Mouse (Mus musculus) megakaryocyte-erythroid progenitor cell, adult 5-6 weeks (primary cell): ENCODE measurements around the gene Mtfp1. TPM values are rescaled to one million over a fixed set of nuclear protein-coding genes. Genes with fewer than 3 reads are reported as not detected.

Source experiments
- ATAC-seq: replicated peaks from 2 replicates; pipeline ENCODE4 v1.8.0; 2016; ENCODE audit warnings: mild to moderate bottlenecking, inconsistent platforms; ENCODE audit not compliant: severe bottlenecking, poor library complexity, low FRiP score, low TSS enrichment
- total RNA-seq, 2 experiments: library from RNA; stranded (forward) in 1 of 2; stranded (reverse) in 1 of 2; fragments of 200-1000, 215-1000 nt in 1 of 2; fragments of >200 nt in 1 of 2; fragmentation: Nextera tagmentation in 1 of 2; gene quantifications; 2 replicates each; pipeline ENCODE4 v1.2.3; 2014 to 2017

Gene Mtfp1
- total RNA-seq, 2 experiments from 2014 or later = 31.4 to 47.8 TPM

DNA sequence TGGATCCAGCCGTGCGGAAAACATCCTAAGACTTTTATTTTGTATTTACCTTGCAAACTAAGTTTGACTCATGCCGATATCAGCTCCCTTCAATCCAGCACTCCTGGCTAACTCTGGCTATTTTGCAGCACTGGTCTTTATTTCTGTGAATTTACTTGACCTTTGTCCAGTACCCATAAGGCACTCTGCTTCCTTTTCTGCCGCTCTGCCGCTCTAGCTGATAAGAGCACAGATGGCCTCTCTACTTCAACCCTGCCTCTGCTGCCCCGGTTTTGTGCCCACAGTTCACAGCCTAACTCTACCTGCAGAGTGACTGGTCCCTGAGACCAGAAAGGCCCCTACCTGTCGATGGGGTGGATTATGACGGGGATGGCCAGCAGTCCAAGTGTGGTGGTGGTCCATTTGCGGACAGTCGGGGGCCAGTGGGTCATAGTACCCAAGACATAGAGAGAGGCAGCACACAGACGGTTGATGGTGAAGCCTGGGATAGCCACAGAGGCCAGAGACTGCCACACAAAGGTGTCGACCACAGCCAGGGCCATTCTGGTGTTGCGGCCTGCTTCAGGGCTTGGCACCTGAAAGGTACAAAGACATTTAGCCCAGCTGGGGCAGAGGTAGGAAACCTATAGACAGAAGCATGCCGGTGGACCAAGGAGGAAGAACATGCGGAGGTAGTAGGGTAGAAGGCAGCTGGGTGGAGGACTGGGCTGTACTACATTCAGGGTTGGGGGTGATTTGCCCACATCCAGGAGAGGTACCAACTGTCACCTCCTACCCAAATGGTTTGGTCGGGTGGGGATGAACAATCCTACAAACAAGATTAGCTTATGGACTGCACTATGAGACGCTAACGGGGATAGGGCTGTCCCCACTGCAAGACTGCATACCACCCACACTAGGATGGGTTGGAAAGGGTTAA, 1.5 kb downstream of the Mtfp1 start:
- ATAC-seq = no peak

DNA sequence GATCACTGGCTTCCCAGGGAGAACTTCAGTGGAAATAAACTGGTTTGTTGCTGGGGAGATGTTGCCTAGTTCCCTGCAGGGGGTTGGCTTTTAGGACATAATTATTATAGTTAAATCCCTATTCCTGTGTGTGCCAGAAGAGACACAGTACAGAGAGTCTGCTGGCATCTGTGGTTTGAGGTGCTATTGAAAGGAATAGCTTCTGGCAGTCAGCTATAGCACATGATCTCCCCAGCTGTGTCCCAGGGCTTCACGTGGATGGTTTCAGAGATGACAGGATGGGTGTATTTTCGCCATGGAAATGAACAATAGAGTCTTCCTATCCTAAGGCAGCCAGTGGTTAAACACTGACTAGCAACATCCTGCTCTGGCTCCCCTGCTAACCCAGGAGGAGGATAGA, 8.0 kb downstream of the Mtfp1 start:
- no peak for ATAC-seq

DNA sequence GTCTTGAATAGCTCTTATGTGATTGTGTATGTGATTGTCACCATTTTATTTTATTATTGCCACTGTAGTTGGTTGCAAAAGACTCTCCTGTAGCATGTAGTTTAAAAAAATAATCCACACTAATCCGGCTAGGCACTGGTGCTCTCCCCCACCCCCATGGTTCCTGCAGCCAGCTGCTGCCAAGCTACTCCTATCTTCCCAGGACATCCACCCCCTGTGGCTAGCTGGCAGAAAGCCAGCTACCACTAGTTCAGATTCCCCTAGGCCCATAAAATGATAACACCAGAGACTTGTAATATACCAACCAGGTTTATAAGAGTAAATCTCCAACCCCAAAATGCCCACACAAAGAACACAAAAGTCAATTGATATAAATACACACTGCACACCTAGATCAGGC, 9.0 kb downstream of the Mtfp1 start:
- ATAC-seq = peak; percentile 84

DNA sequence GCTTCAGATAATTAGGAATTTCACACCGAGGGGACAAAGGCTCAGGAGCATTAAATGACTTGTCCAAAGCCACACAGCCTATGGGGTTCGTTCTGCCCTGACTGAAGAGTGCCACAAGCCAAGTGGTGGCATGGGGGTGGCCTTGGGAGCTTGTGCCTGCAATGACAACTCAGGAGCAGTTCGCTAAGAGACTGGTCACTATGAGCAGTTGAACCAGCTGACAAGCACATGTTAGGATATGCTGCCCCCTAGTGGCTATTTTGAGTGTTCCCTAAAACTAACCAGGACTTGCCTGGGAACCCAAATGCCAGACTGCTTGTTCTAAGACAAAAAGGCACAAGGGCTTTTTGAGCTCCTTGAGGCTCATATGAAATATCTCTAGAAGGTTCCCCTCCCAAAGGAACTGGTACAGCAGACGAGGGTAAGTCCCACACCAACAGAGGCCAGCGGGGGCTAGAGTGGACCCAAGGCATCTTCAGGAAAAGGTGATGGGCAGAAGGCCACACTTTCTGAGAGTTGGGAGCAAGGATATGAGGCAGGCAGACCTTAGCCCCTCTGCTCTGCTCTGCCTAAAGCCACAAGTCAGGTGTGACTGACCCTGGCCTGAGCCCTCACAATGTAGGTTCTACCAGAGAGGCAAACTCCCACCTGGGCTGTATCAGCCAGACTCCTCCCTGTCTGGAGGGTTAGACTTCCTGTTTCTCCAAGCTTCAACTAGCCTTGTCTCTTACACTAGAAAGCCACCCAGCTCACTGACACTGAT, 11.7 kb downstream of the Mtfp1 start:
- peak; percentile 35 for ATAC-seq

DNA sequence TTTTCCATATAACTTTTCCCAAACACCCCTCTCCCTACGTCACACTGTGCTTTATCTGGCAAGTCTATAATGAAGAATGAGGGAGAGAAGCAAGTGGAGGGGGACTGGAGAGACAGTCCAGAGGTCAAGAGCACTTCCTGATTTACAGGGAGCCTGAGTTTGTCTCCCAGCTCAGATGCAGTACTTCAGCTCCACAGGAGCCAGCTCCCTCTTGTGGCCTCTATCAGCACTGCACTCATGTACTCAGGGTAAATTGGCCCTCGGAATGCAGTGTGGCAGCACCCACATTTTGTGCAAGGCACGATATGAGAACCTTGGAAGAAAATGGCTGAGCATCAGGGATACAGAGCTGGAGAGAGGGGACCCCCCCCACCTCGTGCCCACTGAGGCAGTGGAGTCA, 15.0 kb downstream of the Mtfp1 start:
- peak; percentile 79 for ATAC-seq

DNA sequence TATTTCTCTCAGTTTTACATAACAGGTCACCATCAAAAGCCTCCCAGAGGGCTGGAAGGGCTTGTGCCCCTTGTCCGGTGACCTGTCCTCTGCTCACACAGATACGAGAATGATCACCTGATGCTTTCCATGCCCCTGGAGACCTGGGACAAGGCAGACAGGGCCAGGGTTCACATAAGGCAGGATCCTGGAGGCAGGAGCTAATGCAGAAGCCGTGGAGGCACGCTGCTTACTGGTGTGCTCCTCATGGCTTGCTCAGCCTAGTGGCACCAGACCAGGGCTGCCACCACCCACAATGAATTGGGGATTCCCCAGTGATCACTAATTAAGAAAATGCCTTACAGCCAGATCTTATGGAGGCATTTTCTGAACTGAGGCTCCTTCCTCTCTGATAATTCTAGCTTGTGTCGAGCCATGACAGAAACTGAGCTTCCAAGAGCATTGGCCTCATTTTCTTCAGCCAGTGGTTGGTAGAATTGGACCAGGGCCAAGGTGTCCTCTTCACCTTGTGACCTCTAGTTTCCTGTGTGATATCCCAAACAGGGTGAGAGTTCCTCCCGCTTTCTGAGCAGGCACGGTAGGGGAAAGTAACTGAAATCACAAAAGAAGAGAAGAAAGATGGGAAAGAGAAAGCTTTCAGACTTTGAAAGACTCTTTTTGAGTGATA, 16.8 kb downstream of the Mtfp1 start:
- ATAC-seq = no peak

DNA sequence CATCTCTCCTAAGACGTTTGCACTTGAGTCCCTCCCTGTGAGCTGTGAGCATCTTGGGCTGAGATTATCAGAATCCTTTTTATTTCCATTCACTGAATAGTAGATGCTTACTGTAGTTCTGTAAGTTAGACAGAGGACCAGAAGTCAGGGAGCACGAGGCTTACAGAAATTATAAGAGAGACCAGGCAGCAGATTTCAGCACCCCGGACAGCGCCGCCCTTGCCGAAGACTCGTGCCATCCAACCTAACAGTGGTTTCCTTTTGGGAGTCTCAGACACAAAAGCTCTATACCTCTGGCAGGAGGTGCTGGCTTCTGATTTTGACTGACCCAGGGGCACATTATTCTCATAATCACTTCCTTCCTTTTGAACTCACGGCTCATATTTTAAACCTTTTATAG, 18.6 kb downstream of the Mtfp1 start:
- 0 out of 2 replicates have a peak, but pooled peaks have one; percentile 56 for ATAC-seq

DNA sequence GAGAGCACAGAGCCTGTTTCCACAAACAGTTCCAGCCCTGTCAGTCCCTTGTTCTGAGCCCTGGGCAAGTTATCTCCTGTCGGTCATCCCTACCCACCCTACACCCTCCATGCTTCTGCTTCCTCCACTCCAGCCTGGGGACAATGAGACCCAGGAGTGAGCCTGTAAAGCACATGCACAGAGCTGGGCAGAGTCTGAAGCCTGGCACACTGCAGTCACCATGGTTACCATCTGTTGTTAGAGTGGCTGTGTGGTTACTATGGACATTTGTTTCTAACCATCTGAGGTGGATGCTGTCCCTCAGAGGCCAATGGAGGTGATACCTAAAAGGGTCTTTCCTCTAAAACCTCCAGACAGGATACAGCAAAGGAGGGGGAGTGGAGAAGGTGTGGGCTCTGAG, 25.6 kb downstream of the Mtfp1 start:
- ATAC-seq = no peak

DNA sequence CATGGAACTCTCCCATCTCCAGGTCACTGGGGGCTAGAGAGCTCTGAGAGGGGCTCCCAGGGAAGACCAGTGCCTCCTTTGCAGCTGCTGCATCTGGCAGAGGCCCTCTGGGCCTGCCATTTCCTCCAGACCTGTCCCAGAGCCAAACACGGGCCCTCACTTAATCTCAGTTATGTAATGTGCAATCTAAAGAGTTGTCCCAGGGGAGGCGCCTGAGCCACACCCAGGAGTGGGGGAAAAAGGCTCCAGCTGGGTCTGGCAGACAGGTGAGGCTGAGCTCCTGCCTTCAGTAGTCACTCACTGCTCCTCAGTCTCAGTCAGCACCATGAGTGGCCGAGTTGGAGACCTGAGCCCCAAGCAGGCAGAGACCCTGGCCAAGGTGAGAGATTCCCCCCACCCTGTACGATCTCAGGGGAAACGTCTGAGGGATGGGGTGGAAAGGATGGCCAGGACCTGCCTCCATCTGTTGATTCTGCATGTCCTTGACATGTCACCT, 30.6 kb downstream of the Mtfp1 start, which contains the start of gene Sec14l3:
Gene Sec14l3 (plus strand): TSS at position 215 of the 496 bp plus-strand sequence.
- ATAC-seq = no peak

DNA sequence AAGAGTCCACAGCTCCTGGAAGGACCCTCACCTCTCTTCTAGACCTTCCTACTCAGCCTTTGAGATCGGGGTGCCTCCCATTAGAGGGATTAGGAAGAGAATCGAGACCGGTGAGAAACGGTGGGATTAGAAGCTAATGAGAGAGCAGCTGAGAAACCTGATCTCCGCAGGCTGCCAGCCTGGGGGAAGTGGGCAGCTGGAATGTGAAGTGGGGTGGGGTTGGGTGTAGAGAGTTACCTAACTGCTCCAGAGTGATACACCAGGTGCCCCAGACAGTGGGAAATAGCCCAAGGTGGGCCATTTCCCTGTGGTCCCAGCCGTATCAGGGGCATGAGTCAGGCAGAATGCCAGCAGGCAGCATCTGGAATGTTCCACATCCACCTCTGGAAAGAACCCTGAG, 32.3 kb downstream of the Mtfp1 start:
- ATAC-seq = no peak

DNA sequence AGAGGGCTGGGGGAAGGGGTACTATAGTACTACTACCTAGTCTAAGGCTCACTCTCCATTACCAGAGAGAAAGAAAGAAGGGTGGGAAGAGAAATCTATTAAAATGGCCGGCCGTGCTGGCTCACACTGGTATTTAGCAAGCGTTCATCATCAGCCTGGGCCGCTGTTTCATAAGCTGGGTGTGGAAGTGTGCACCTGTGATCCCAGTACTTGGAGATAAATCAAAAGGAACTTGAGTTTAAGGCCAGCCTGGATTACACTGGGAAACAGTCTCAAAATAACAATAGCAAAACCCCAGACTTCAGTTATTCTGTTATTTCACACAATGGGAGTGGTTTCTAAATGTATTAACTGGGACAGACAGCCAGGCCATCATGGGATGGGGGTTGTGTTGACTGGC, 32.7 kb downstream of the Mtfp1 start:
- ATAC-seq = no peak

DNA sequence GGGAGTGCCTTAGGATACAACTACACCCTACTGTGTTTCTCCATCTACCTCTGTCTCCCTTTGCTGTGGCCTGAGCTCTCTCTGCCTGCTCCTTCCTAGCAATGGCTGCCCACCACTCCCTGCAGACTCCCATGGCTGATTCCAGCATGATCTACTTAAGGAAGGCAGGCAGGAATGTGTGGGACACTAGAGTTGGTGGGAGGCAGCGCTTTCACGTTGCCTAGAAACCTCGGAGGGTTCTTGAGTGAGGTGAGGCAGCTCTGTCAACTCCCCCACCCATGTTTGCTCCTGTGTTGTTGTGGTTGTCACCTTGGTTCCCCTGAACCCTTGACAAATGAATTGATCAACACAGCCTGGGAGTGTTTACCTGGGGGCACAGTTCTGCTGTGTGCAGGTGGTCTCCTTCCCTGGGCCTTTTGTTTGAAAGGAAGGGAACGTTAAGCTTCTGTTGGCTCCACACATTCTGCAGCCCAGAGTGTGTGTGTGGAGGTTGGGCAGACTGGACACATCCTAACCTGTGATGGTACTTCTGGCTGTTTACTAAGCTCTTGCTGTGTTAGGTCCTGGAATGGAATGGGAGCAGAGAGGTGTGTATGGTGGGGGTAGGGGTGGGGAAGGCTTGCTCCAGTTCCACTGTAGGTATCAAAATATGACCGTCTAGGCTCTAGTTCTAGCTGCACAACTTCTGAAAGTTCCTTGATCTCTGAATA, 34.2 kb downstream of the Mtfp1 start:
- no peak for ATAC-seq

DNA sequence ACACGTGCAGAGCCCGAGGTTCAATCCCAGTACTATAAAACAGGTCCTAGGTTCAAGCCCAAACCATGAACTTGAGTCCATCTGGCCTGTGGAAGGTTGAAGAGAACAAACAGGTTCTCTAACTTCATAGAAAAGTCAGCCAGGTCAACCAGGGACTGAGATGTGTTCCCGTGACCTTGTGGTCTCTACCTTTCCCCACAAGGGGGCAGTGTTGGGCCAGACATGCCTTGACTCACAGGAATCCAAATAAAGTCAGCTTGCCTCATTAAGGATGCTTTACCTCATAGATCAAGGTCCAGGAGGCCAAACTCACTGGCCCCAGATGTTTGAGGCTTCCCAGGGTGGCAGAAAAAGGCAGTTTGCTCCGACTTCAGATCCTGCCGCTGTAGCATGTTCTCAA, 41.7 kb downstream of the Mtfp1 start:
- peak; percentile 85 for ATAC-seq

DNA sequence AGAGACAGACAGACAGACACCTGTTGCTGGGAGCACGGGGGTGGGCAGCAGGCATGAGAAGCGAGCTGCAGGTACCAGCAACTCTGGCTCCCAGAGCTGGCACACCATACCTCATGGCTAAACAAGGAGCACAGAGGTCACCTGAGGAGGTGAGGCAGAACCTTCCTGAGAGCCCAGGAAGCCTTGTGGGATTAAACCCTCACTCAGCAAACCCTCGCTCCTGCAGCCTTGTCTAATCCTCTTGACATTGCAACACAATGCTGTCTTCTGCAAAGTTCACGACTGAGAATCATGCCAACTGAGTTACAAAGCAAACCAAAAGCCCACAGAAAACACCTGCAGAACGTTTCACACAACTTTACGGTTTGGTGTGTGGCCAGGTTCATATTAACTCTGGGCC, 46.8 kb downstream of the Mtfp1 start:
- ATAC-seq = no peak

DNA sequence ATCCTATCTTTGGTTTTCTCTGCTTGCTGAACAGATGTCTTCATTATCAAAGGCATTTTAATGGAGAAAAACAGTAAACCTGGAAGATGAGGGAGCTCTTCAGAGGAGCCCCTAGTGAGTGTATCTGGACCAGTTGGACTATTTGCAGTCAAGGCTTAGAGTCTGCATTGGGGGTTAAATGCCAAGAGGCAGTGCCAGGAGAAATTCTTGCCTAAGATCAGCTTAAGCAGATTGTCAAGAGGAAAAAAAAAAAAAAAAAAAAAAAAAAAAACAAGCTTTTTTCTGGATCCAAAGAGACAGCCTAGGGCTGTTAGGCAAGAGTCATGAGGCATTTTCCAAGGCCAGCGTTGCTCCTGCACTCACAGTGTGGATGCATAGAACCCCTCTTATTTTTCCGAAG, 47.5 kb downstream of the Mtfp1 start:
- ATAC-seq = no peak

DNA sequence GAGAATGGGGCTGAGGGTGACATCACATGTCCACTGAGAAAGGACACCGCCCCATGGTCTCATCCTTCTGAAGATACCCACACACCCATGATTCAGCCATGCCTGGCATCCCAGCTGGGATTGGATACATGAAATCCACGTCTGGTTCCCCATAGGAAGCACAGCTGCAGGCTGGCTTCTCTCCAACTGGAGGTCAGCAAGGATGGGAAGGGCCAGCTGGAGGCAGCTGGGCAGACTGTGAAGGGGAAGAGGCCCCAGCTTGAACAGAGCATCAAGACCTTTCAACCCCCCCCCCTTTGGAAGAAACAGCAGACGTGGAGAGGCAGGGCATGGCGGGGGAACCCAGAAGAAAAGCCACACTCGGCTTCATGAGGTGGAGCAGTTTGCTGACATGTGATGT, 48.7 kb downstream of the Mtfp1 start:
- ATAC-seq = no peak

DNA sequence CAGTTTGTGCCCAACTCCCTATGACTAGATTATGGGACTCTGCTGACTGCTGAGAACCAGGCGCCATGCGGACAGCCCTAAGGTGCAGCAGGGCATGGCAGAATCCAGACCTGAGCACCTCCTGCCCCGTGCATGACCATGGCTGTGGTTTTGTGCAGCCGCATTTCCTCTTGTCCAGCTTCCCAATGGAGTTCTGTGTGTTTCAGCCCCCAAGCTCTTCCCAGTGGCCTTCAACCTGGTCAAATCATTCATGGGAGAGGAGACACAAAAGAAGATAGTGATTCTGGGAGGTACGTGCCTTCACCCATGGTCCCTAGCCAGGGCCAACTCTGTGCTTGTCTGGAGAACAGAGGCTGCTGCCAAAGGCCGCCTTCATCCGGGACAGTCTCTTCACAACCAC, 52.2 kb downstream of the Mtfp1 start:
- ATAC-seq = no peak
